Mouse (Mus musculus) ES-E14 (cell line): Measurements from ENCODE around the gene Klk9.

Source experiments
- CHD2 ChIP-seq: IDR thresholded peaks from 2 replicates; pipeline ENCODE4 v1.6.1; 2014; ENCODE audit warnings: mild to moderate bottlenecking, low read depth, low read length, inconsistent platforms
- HCFC1 ChIP-seq: IDR thresholded peaks from 2 replicates; pipeline ENCODE4 v1.6.1; 2012; ENCODE audit warnings: low read length, inconsistent platforms, borderline replicate concordance; ENCODE audit not compliant: insufficient read depth
- MAFK ChIP-seq: IDR thresholded peaks from 2 replicates; pipeline ENCODE4 v1.6.1; 2014; ENCODE audit warnings: mild to moderate bottlenecking, low read depth, low read length, inconsistent platforms; ENCODE audit not compliant: insufficient read depth
- ZC3H11A ChIP-seq: IDR thresholded peaks from 2 replicates; pipeline ENCODE4 v1.6.1; 2012; ENCODE audit warnings: low read depth, mild to moderate bottlenecking, inconsistent platforms, low read length, borderline replicate concordance
- ZNF384 ChIP-seq: IDR thresholded peaks from 2 replicates; pipeline ENCODE4 v1.6.1; 2012; ENCODE audit warnings: low read depth, low read length, inconsistent platforms

DNA sequence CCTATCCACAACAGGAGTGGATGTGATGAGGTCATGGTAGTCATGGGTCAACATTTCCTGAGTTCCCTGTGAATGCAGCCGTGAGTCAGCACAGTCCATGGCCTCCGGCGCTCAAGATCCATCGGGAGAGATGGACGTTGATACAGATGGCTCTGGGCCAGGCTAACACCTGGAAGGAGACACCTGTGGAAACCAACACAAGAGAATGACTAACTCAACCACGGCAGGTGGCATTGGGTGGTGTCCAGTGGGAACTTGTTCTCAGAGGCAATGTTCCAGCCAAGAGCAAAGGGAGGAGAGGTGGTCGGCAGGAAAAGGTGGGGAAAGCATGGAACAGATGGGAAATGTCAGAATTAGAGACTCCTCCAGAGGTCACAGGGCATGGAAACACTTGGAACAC is 29.9 kb downstream of the Klk9 start:
- no peak for TF ChIP-seq ZC3H11A
- no peak for TF ChIP-seq HCFC1
- TF ChIP-seq MAFK: no peak
- no peak for TF ChIP-seq ZNF384
- no peak for TF ChIP-seq CHD2
